Mouse (Mus musculus) hindbrain, embryonic 11.5 days (tissue): Measurements from ENCODE around the gene Dhh. TPM values are rescaled to one million over a fixed set of nuclear protein-coding genes. Genes with fewer than 3 reads are reported as not detected.
"Not testable (repeated sequence)": the region's sequence is repeated elsewhere in the genome, so short reads cannot be mapped to it uniquely, and the experiment has no call there.

ENCODE experiments used
- ATAC-seq: fragments of 200-750 bp; cut with Nextera tagmentation; 2 replicates; pipeline ENCODE4 v1.8.0; 2017; ENCODE audit warnings: mild to moderate bottlenecking, moderate TSS enrichment, moderate library complexity; ENCODE audit not compliant: low FRiP score
- DNase-seq: peaks from one replicate; pipeline ENCODE4 v3.0.0-alpha.2; 2015; ENCODE audit warnings: low spot score
- H3K27ac ChIP-seq: fragments of 300-500 bp; sonication (generic); 2 replicates; pipeline ENCODE4 v1.5.1; 2014; ENCODE audit warnings: mild to moderate bottlenecking, low read depth, low read length
- H3K27me3 ChIP-seq: fragments of 300-500 bp; sonication (generic); 2 replicates; pipeline ENCODE4 v1.6.1; 2014; ENCODE audit warnings: mild to moderate bottlenecking, low read length, moderate library complexity, mixed read lengths; ENCODE audit not compliant: control insufficient read depth, insufficient read depth
- H3K36me3 ChIP-seq: fragments of 300-500 bp; sonication (generic); 2 replicates; pipeline ENCODE4 v1.6.1; 2014; ENCODE audit warnings: mild to moderate bottlenecking, low read length, moderate library complexity, mixed read lengths; ENCODE audit not compliant: control insufficient read depth, insufficient read depth
- H3K4me1 ChIP-seq: fragments of 300-500 bp; sonication (generic); replicated peaks from 2 replicates; pipeline ENCODE4 v1.6.1; 2014; ENCODE audit warnings: low read length, mixed read lengths; ENCODE audit not compliant: control insufficient read depth, insufficient read depth
- H3K4me2 ChIP-seq: fragments of 300-500 bp; sonication (generic); replicated peaks from 2 replicates; pipeline ENCODE4 v1.6.1; 2014; ENCODE audit warnings: mild to moderate bottlenecking, low read depth, low read length
- H3K4me3 ChIP-seq: fragments of 300-500 bp; sonication (generic); 2 replicates; pipeline ENCODE4 v1.5.1; 2014; ENCODE audit warnings: low read depth, low read length
- H3K9ac ChIP-seq: fragments of 300-500 bp; sonication (generic); 2 replicates; pipeline ENCODE4 v1.6.1; 2014; ENCODE audit warnings: low read depth, low read length
- H3K9me3 ChIP-seq: fragments of 300-500 bp; sonication (generic); 2 replicates; pipeline ENCODE4 v1.6.1; 2016; ENCODE audit warnings: low read length; ENCODE audit not compliant: control insufficient read depth
- WGBS: fragments of 180-500 bp; shearing (Covaris S2); extraction: QIAGEN DNeasy Blood & Tissue Kit; methylation state at CpG from one replicate; pipeline ENCODE4 v1.1.7; 2014; 5-methylcytosine and 5-hydroxymethylcytosine counted together
- polyA plus RNA-seq: library from polyadenylated mRNA; unstranded; fragments of >200 nt; fragmentation: Nextera tagmentation; extraction: Ambion mirVana; gene quantifications from 2 replicates; pipeline ENCODE4 v1.2.1, GENCODE M21; 2014

The Dhh gene
- polyA plus RNA-seq, 1 experiment from 2014 or later: 0.68 TPM

- no peak overlapping the region for H3K4me2 ChIP-seq
- no peaks in the 10 kb centered on the region for H3K9me3 ChIP-seq
- WGBS: 87% methylated on average over 5 of the region's 5 CpGs
- H3K4me3 ChIP-seq: no peak overlapping the region
- H3K27me3 ChIP-seq: no peaks in the 10 kb centered on the region
- no peaks in the 10 kb centered on the region for H3K36me3 ChIP-seq
- H3K4me1 ChIP-seq: peaks cover under 1% of the 10 kb centered on the region; the same call in 1 of the 2 replicates
- no peak for ATAC-seq
- DNase-seq: no peak
- H3K27ac ChIP-seq: no peak overlapping the region
- H3K9ac ChIP-seq: no peak overlapping the region
Observed at GRCm38 (mm10) chr15:98921510-98921909, 23.2 kb upstream of the Dhh start.

DNA sequence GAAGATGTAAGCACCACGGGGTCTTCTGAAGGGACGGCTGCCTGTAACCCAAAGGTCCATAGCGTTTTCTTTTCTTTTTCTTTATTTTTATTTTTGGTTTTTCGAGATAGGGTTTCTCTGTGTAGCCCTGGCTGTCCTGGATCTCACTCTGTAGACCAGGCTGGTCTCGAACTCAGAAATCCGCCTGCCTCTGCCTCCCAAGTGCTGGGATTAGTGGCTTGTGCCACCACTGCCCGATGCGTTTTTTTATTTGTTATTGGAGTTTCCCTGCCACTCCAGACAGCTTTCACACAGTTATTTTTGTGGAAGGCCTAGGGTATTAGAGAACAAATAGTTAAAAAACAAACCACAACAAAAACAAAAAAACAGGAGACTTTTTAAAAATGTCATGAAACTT lies 20.2 kb upstream of the Dhh start:
- not testable (repeated sequence) for DNase-seq
- H3K9ac ChIP-seq: peak overlapping the region; percentile 11; the same call in 1 of the 2 replicates

DNA sequence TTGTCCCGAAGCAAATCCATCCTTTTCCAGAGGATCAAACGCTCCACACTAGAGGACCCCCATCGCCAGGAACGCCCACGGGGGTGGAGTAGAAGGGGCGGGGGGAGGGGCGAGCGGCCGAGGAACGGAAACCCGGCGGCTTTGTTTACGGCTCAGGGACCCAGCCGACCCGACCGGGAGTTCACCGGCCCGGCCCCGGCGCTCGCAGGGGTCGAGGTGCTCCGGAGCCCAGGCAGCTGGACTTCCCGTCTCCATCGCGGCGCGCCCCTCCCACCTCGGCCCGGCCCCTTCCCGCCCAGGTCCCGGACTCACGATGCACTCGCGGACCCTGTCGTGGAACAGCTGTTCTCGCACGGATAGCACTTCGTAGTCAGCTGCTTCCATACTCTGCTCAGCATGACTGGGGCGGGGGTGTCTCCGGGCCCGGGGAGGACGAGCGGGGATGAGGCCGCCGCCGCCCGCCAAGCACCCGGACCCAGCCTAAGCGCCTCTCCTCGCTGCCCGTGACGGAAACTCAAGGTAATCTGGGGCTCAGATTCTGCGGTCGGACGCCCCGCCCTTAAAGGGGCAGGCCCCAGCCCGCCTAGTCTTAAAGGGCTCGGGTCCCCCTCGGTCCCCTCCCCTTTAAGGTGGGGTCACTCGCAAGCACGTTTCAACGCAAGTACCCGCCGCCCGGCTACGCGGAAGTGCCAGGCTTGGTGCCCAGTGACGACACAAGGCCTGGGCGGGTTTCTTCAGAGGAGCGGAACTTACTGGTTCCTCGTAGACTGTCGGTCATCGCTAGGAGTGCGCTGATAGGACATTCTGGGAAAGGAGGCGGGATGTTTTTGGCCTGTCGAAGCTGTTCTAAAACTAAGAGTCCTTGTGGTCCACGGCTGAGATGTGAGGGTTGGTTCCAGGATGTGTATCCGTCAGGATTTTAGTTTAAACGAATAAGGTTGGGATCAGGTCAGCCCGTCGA lies 19.5 kb upstream of the Dhh start, which contains the start of gene Lmbr1l:
TSS of gene Lmbr1l (minus strand) at position 694 of the 961 bp plus-strand sequence.
- WGBS: under 1% methylated on average over 81 of the region's 82 CpGs
- DNase-seq (peak; percentile 98), ATAC-seq (peak; percentile 99)
- H3K4me3 ChIP-seq: peak within 1 kb of the TSS; percentile 80
- H3K27ac ChIP-seq: peak within 1 kb of the TSS; percentile 93
- H3K4me2 ChIP-seq: peak within 1 kb of the TSS; percentile 69
- no peaks in the 10 kb centered on the region for H3K27me3 ChIP-seq
- peaks cover 4% of the 10 kb centered on the region; the same call in 1 of the 2 replicates for H3K36me3 ChIP-seq
- H3K4me1 ChIP-seq: peaks cover 6% of the 10 kb centered on the region; the same call in 1 of the 2 replicates
- H3K9ac ChIP-seq: peak within 1 kb of the TSS; percentile 79
- no peaks in the 10 kb centered on the region for H3K9me3 ChIP-seq

More for the DNA sequence above, 20.2 kb upstream of the Dhh start:
- not testable (repeated sequence) for H3K27me3 ChIP-seq, H3K9me3 ChIP-seq, ATAC-seq, H3K36me3 ChIP-seq, H3K4me1 ChIP-seq
- H3K27ac ChIP-seq: peak overlapping the region; percentile 37; the same call in 1 of the 2 replicates
- WGBS: 22% methylated on average over 8 of the region's 8 CpGs
- H3K4me2 ChIP-seq: peak overlapping the region; percentile 38
- H3K4me3 ChIP-seq: peak overlapping the region; percentile 80

DNA sequence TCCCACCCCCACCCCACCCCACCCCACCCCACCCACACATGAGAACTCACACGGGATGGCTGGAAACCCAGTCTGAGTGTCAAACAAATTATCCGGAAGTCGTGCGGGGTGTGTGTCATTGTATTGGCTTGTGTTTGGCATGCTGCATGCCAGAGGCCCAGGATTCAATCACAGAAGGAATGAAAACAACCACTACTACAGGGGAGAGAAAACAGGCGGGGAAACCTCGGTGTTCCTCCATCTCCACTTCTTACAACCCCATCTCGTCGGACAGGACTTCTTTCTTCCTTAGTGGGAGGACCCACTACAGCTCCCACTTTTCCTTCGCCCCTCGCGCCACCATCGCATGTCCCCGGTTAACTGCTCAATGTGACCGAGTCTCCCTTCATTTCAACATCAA lies 18.8 kb upstream of the Dhh start:
- no peaks in the 10 kb centered on the region for H3K9me3 ChIP-seq
- H3K36me3 ChIP-seq: peaks cover 6% of the 10 kb centered on the region; the same call in 1 of the 2 replicates
- H3K4me2 ChIP-seq: peak overlapping the region; percentile 69
- peaks cover 6% of the 10 kb centered on the region; the same call in 1 of the 2 replicates for H3K4me1 ChIP-seq
- peak overlapping the region; percentile 80 for H3K4me3 ChIP-seq
- peak overlapping the region; percentile 93; the same call in 1 of the 2 replicates for H3K27ac ChIP-seq
- DNase-seq: no peak
- peak; percentile 1; the same call in 1 of the 2 replicates for ATAC-seq
- under 1% methylated on average over 14 of the region's 14 CpGs for WGBS
- H3K9ac ChIP-seq: peak overlapping the region; percentile 79
- no peaks in the 10 kb centered on the region for H3K27me3 ChIP-seq

GRCm38 (mm10) chr15:98916016-98916415 lies 17.7 kb upstream of the Dhh start:
- DNase-seq: no peak
- Histone ChIP-seq H3K4me3 (peak overlapping the region; percentile 80), H3K9ac (peak overlapping the region; percentile 79)

GRCm38 (mm10) chr15:98914903-98915302 lies 16.6 kb upstream of the Dhh start:
- no peak overlapping the region for H3K9ac ChIP-seq
- no peak overlapping the region for H3K27ac ChIP-seq
- peaks cover 6% of the 10 kb centered on the region; the same call in 1 of the 2 replicates for H3K4me1 ChIP-seq
- H3K36me3 ChIP-seq: peaks cover 14% of the 10 kb centered on the region; the same call in 1 of the 2 replicates
- H3K4me3 ChIP-seq: no peak overlapping the region
- H3K4me2 ChIP-seq: no peak overlapping the region
- WGBS: 95% methylated on average over 6 of the region's 6 CpGs
- H3K9me3 ChIP-seq: no peaks in the 10 kb centered on the region
- DNase-seq: no peak
- no peaks in the 10 kb centered on the region for H3K27me3 ChIP-seq
- ATAC-seq: no peak

More at GRCm38 (mm10) chr15:98916016-98916415, 17.7 kb upstream of the Dhh start:
- Histone ChIP-seq H3K4me1 (peaks cover 6% of the 10 kb centered on the region; the same call in 1 of the 2 replicates), H3K27ac (no peak overlapping the region), H3K9me3 (no peaks in the 10 kb centered on the region), H3K4me2 (peak overlapping the region; percentile 69), H3K27me3 (no peaks in the 10 kb centered on the region), H3K36me3 (peaks cover 14% of the 10 kb centered on the region; the same call in 1 of the 2 replicates)
- no peak for ATAC-seq
- WGBS: 96% methylated on average over 4 of the region's 4 CpGs

GRCm38 (mm10) chr15:98904692-98905091 lies 6.4 kb upstream of the Dhh start:
- Histone ChIP-seq H3K9me3 (no peaks in the 10 kb centered on the region), H3K36me3 (peaks cover 10% of the 10 kb centered on the region), H3K4me1 (0 out of 2 replicates have a peak, but pooled peaks cover 2% of the 10 kb centered on the region), H3K27me3 (no peaks in the 10 kb centered on the region), H3K9ac (no peak overlapping the region), H3K4me2 (no peak overlapping the region), H3K27ac (no peak overlapping the region), H3K4me3 (no peak overlapping the region)
- ATAC-seq (no peak), DNase-seq (peak; percentile 81)
- 28% methylated on average over 10 of the region's 10 CpGs for WGBS

DNA sequence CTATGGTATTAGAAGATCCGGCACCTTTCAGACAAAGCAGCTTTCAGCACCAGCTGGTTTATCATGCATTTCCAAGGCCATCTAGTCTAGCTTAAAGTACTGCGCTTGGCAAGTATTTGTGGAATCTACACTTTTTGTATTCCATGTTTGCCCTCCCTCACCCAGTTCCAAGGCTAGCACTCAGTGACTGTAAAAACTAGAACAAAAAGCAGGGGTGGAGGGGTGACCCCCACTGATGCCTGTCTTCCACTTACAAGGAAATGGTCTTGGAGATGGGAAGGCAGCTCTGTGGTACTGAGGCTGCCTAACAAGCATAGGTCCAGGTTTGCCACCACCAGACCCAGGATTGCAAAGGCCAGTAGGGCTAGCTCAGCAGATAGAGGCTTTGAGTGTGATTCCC lies 4.3 kb upstream of the Dhh start:
- DNase-seq: no peak
- no peaks in the 10 kb centered on the region for H3K9me3 ChIP-seq
- H3K4me2 ChIP-seq: no peak overlapping the region
- peaks cover 8% of the 10 kb centered on the region; the same call in 1 of the 2 replicates for H3K4me1 ChIP-seq
- WGBS: 94% methylated on average over 2 of the region's 2 CpGs
- no peak overlapping the region for H3K9ac ChIP-seq
- H3K27me3 ChIP-seq: peaks cover 19% of the 10 kb centered on the region
- H3K27ac ChIP-seq: no peak overlapping the region
- H3K4me3 ChIP-seq: no peak overlapping the region
- ATAC-seq: no peak
- H3K36me3 ChIP-seq: 0 out of 2 replicates have a peak, but pooled peaks cover 2% of the 10 kb centered on the region
